Mouse (Mus musculus): ENCODE results near the gene Tyro3. TPM values are rescaled to one million over a fixed set of nuclear protein-coding genes. Genes with fewer than 3 reads are reported as not detected.

The Tyro3 gene
- total RNA-seq, 2 experiments from 2014 or later = 0.33 TPM; not detected in 1

DNA sequence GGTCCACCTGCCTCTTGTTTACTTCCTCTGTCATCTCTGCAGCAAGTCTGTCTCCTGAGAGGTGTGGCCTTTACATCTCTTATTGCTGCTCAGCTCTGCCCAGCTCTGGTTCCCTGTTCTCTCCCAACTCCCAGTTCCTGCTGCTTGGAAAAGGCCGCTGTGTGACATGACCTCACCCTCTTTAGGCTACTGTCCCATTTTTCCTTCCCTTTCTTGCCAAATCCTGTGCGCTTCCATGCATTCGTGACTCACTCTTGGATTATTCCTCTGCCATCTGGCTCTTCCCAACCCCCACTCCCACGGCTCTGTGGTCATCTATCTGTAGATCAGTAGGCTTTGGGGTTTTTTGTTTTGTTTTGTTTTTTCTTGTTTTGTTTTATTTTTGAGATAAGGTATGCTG lies 49.4 kb downstream of the Tyro3 start:
- no peak for ATAC-seq (ENCODE audit: poor library complexity, severe bottlenecking)

DNA sequence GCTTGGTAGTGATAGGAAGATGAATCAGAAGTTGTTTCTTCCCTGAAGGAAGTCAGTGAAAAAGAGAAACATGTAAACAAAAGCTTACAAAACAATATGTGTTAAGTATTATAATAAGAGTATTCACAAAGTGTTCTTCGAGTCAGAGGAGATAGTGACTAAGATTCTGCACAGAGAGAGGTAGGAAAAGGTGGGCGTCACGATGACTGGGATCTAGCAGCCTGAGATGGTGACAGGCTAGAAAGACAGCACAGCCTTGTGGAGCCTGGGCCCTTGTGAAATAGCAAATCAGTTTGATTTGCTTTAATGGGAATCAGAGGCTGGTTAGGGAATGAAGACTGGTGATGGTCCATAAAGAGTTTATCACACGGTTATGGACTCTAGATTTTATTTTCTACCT lies 56.3 kb downstream of the Tyro3 start:
- ATAC-seq (ENCODE audit: poor library complexity, severe bottlenecking) = no peak

DNA sequence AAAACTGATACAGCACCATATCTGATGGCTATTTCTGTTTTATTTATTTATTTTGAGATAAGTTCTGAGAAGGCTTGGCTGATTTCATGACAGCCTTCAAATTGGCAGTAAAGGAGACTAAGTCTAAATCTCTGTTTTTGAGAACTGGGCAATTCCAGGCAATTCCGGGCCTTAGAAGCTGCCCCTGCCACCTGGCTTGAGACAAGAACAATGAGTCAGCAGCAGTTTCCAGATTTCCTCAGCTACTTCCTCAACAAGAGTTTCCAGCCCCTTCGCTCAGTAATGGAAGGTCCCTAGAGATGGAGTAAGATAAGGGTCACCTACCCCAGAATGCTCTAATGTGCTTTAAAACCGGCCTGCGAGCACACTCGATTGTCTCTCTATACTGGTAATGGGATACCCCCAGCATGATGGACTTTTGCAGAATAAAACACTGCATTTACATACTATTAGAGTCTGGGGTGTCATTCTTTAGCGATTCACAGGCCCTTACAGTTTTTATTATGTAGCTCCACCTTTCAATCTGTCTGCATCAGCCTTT lies 57.8 kb downstream of the Tyro3 start:
- ATAC-seq (ENCODE audit: poor library complexity, severe bottlenecking) = no peak

DNA sequence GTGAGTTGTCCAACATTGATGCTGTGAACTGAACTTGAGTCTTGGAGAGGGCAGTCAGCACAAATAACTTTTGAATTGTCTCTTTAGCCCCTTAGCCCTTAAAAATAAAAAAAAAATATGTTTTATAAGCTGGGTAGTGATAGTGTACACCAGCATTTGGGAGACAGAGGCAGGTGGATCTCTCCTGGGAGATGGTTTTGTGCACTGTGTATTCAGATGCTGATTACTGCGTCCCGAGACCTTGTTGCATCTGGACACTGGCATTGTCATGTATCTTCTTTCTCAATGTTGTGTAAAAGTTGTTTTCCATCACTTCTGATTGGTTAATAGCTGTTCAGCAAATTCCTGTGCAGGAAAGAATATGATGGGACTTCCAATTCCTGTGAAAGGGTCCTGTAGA lies 59.8 kb downstream of the Tyro3 start:
- no peak for ATAC-seq (ENCODE audit: poor library complexity, severe bottlenecking)

DNA sequence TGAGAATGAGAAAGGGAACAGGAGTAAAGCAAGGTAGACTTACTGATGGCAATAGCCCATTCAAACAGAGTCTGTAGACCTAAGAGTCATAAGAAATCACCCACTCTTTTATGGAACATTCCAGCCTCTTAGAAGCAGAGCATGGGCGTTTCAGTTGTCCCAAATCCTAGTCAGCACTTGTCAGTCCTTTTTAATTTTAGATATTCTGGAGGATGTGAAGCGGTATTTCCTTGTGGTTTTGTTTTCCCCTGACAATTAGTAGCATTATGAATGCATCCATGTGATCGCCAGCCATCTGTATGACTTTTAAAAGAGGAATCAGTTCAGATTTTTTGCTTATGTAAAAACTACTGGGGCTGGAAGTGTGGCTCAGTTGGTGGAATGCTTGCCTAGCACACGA lies 67.0 kb downstream of the Tyro3 start:
- ATAC-seq (ENCODE audit: poor library complexity, severe bottlenecking) = no peak

Other genes with a start within 250 kb of the Tyro3 start
- gene Nusap1, start 179.4 kb upstream of the Tyro3 start, total RNA-seq (2015) = 144 and 159 TPM in 2 replicates
- 156 and 168 TPM in 2 replicates for gene Nusap1, start 179.4 kb upstream of the Tyro3 start, total RNA-seq (2017)
- gene Oip5, start 179.3 kb upstream of the Tyro3 start, total RNA-seq (2015) = 17.7 and 20.5 TPM in 2 replicates
- 15.3 and 17.2 TPM in 2 replicates for gene Oip5, start 179.3 kb upstream of the Tyro3 start, total RNA-seq (2017)
- 15.8 and 16.4 TPM in 2 replicates for gene Ndufaf1, start 134.9 kb upstream of the Tyro3 start, total RNA-seq (2015)
- 8.8 and 13.0 TPM in 2 replicates for gene Ndufaf1, start 134.9 kb upstream of the Tyro3 start, total RNA-seq (2017)
- 29.7 and 32.6 TPM in 2 replicates for gene Rtf1, start 122.7 kb upstream of the Tyro3 start, total RNA-seq (2015)
- 26.7 and 27.0 TPM in 2 replicates for gene Rtf1, start 122.7 kb upstream of the Tyro3 start, total RNA-seq (2017)
- gene Itpka, start 55.4 kb upstream of the Tyro3 start, total RNA-seq (2015) = 0.07 and 0.23 TPM in 2 replicates
- 0.37 and 1.0 TPM in 2 replicates for gene Itpka, start 55.4 kb upstream of the Tyro3 start, total RNA-seq (2017)
- not detected in 2 replicates for gene Ltk, start 37.3 kb upstream of the Tyro3 start, total RNA-seq (2015)
- gene Ltk, start 37.3 kb upstream of the Tyro3 start, total RNA-seq (2017) = not detected in 2 replicates
- 2.9 and 3.9 TPM in 2 replicates for gene Rpap1, start 10.2 kb upstream of the Tyro3 start, total RNA-seq (2015)
- gene Rpap1, start 10.2 kb upstream of the Tyro3 start, total RNA-seq (2017) = 5.0 and 6.4 TPM in 2 replicates
- gene Mga, start 99.5 kb downstream of the Tyro3 start, total RNA-seq (2015) = 36.3 and 44.5 TPM in 2 replicates
- 23.2 and 29.4 TPM in 2 replicates for gene Mga, start 99.5 kb downstream of the Tyro3 start, total RNA-seq (2017)
- 2.1 and 3.3 TPM in 2 replicates for gene Mapkbp1, start 175.0 kb downstream of the Tyro3 start, total RNA-seq (2015)
- gene Mapkbp1, start 175.0 kb downstream of the Tyro3 start, total RNA-seq (2017) = 2.6 and 2.8 TPM in 2 replicates
- gene Jmjd7, start 229.8 kb downstream of the Tyro3 start, total RNA-seq (2015) = 4.5 and 8.0 TPM in 2 replicates
- gene Jmjd7, start 229.8 kb downstream of the Tyro3 start, total RNA-seq (2017) = 2.3 and 5.4 TPM in 2 replicates
- 0.80 and 1.7 TPM in 2 replicates for gene Gm28042, start 229.8 kb downstream of the Tyro3 start, total RNA-seq (2015)
- gene Gm28042, start 229.8 kb downstream of the Tyro3 start, total RNA-seq (2017) = 0.15 and 0.37 TPM in 2 replicates
- 0.43 and 1.3 TPM in 2 replicates for gene Pla2g4b, start 235.7 kb downstream of the Tyro3 start, total RNA-seq (2015)
- 0.12 and 0.66 TPM in 2 replicates for gene Pla2g4b, start 235.7 kb downstream of the Tyro3 start, total RNA-seq (2017)